Mouse (Mus musculus): ENCODE measurements at regions not wholly inside any gene's neighbourhood (a gene's known extent, or its start where the extent isn't known, plus 50 kb on each side); places are given as distances from the start of the nearest gene placed in this dataset.

GRCm38 (mm10) chr2:79510485-79511094 lies 54.0 kb upstream of the Cerkl start:
- DNase-seq (ENCODE audit: low spot score in 2 of 2), result no peak

DNA sequence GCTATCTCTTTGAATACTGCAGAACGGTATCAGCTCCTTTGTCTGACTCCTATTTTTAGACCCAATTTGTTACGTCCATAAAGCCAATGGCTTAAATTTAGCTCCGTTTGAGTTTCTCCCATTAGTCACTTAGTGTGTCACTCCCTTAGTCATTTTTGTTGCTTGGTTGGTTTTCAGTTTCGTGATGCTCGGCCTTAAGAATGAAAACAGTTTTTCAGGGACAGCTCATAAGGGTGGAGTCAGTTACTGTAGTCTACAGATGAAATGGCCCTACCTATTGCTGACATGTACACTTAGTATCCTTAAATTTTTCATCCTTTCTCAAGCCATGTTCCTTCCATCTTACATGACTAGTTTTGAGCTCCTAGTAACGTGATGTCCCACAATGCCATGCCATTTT lies 54.5 kb upstream of the Cerkl start:
- no peak for DNase-seq (ENCODE audit: low spot score in 2 of 2)

GRCm38 (mm10) chr2:79511676-79512323 lies 55.2 kb upstream of the Cerkl start:
- peak; percentile 30 to 69 for DNase-seq (ENCODE audit: low spot score in 2 of 2)

DNA sequence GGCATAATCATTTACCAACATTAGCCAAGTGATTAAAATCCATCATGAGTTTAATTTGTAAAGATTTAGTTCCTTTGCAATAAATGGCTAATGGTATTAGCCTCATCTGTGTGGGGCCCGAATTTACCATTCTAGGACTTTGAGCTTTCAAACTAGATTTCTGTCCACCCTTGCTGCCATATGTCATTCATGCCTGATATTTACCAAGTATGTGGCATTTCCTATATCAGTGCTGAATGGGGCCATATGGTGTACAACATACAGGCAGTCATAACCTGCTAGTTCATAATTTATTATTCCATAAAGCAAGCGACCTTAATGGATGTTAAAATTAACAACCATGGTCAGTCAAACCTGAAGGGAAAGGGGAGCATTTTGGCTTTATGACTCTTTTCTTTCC lies 55.8 kb upstream of the Cerkl start:
- no peak for DNase-seq (ENCODE audit: low spot score in 2 of 2)

DNA sequence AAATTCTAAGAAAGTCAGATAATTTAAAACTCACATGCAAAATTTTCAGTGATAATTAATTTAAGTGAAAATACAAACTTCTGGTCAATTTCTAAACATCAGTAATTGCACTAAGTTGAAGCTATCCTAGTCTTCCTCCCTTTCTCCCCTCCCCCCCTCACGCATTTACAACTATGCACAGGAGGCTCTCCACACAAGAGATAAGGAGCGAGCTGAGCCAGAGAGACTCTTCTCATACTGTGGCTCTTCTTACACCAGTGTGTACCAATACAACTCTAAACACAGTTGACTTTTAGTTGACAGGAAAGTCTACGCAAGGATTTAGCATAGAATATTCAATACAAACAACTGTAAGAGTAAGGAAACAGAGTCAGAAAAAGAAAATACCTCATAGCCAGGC lies 57.1 kb upstream of the Cerkl start:
- DNase-seq (ENCODE audit: low spot score in 2 of 2), result no peak

GRCm38 (mm10) chr2:79518046-79518750 lies 61.6 kb upstream of the Cerkl start:
- no peak for DNase-seq (ENCODE audit: low spot score in 2 of 2)

GRCm38 (mm10) chr2:79519799-79520449 lies 63.3 kb upstream of the Cerkl start:
- no peak for DNase-seq (ENCODE audit: low spot score in 2 of 2)

GRCm38 (mm10) chr2:79523441-79523840 lies 66.9 kb upstream of the Cerkl start:
- DNase-seq (ENCODE audit: low spot score in 2 of 2), result no peak

DNA sequence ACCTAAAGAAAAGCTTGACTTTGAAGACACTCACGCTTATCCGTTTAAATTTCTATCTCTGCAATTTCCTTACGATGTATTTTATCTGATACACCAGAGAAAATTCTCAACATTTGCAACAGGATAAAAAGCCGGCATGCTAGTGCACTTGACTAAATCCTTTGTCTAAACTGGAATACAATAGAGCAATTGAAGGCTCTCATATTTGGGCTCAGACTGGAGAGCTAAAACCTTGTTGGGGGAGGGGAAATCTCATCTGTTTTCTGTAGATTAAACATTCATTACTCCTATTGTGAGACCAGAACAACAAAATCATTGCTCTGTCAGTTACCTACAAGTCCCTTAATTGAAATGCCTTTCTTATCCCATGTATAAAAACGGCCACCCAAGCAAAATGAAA lies 70.9 kb upstream of the Cerkl start:
- no peak for DNase-seq (ENCODE audit: low spot score in 2 of 2)

- DNase-seq (ENCODE audit: low spot score in 2 of 2), result no peak
Measured at GRCm38 (mm10) chr2:79528347-79528990, 71.9 kb upstream of the Cerkl start.

DNA sequence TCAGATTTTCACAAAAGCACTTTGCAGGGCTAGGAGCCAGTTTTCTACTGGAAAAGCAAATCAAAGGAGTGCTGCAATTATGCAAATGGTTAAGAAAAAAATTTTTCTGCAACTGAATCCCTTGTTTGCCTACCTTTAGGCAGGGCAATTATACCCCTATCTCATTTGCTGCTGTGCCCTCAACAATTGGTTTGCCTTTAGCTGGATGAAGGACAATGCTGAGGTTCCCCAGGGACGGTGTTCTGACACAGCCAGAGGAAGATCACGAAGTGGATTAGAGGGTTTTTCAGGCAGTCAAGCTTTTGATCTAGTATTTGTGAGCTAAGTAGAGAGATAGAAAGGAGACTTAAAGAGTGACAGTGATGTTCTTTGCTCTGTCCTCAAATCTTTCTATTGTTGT lies 72.6 kb upstream of the Cerkl start:
- DNase-seq (ENCODE audit: low spot score in 2 of 2), result no peak

DNA sequence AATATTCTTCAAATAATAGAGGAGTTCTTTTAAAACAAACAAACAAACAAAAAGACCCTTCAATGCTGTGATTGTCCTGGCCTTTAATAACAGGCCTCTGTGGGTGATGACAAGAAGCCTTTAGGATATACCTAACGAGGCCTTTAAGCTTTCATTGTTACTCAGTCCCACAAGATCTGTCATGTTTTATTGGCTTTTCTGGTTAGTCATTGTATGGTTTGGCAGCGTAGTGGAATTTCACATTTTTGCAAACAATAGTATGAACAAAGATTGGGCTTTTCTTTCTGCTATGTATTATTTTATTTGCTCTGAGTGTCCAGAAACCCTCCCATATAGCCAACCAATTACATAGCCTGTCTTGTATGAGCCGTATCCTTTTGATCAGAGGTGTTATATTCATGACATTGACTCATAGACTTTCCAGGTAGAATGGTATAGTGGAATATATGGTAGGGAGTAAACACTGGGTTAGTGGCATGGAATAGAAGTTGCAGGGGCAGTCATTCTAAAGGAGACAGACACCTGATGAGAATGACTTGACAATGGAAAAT lies 76.1 kb upstream of the Cerkl start:
- no peak for DNase-seq (ENCODE audit: low spot score in 2 of 2)

DNA sequence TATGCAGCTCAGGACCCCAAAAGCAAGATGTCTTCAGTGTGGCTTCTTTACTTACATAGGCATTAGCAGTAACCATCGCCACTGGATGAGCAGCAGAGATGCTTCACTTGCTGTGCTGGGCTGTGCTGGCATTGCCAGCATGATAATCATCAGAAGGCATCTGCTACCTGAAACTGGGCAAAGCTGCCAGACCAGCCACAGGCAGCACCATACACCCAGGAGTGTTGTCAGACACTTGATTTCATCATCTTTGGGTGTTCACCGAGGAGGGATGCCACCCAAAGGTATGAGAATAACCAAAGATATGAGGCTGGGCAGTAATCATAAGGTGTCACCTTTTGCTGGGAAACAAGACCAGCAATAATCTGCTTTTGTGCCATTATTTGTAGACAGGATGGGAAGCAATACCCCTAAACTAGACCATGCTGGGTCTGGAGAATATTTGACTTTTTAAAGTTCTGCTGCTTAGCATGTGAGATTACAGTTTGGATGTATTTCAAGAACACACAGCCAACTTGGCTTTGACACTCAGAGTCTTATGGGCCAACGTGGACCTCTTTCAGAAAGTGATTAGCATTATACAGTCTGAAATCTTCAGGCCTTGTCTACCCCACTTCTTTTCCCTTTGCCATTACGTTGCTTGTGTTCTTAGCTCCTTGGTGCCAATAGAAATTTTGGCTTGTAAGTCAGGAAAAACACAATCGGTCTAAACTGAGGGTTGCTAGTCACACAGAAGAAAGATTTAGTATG lies 80.7 kb upstream of the Cerkl start:
- no peak for DNase-seq (ENCODE audit: low spot score in 2 of 2)

GRCm38 (mm10) chr2:79540384-79540783 lies 83.8 kb upstream of the Cerkl start:
- DNase-seq (ENCODE audit: low spot score in 2 of 2), result no peak

GRCm38 (mm10) chr2:79542191-79542980 lies 85.8 kb upstream of the Cerkl start:
- no peak for DNase-seq (ENCODE audit: low spot score in 2 of 2)

- no peak for DNase-seq (ENCODE audit: low spot score in 2 of 2)
Measured at GRCm38 (mm10) chr2:79543456-79543855, 86.9 kb upstream of the Cerkl start.

DNA sequence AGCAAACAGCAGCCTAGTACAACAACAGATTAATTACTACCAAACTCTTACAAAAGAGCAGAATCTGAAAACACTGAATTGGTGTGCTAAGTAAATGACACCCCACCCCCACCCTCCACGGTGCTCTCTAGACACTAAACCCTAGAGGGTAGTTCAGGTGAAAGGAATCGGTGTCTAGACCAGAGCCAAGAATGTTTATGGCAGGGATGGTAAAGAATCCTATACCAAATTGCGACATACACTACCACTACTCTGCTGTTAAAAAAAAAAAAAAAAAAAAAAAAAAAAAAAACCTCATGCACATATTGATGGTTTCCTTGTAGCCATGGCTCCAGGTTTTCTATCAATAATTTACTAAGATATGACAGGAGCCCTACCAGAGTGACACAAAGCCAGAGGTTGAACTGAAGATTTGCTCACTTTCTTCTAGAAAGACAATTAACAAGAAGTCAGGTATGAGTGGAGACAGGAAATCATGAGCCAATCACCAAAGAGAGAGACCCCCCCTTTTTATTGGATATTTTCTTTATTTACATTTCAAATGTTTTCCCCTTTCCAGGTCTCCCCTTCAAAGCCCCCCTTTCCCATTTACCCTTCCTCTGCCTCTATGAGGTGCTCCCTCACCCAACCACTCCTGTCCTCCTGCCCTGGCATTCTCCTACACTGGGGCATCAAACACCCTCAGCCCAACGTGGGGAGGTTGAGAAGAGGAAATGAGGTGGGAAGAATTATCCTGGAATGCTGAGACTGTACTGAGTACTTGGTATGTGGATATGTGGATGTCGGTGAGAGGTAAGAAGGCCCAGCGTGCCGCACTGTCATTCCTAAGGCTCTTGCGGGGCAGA lies 87.6 kb upstream of the Cerkl start:
- no peak for DNase-seq (ENCODE audit: low spot score in 2 of 2)

DNA sequence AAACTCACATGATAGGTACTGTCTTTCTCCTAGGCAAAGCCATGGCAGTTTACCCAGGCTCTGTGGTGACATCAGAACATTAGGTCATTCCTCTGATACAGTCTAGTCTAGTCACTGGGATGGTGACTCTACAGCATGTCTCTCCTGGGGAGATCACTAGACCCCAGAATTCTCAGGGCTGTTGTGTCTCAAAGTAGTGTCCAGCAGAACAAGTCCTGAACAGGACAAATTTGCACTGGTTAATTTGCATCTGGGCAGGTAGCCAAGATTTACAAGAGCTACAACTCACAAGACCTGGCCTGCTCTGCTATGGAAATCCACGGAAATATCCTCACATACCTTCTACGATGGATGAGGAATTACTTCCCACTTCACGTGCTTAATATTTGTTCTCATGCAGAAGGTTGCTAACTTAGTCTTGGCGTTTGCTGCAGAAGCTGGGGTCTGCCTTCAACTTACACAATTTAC lies 88.2 kb upstream of the Cerkl start:
- DNase-seq (ENCODE audit: low spot score in 2 of 2), result no peak

DNA sequence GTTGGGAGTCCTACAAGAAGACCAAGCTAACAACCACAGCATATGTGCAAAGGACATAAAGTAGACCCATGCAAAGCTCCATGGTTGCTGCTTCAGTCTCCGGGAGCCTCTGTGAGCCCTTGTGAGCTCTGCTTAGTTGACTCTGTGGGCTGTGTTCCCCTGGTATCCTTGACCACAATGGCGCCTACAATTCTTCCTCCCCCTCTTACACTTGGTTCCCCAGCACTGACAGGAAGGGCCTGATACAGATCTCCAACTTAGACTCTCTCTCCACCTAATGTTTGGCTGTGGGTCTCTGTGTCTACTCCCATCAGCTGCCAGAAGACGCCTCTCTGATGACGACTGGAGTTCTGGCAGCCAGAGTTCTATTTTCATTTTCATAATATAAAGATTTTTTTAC lies 88.9 kb upstream of the Itprid2 start:
- DNase-seq (ENCODE audit: low spot score in 2 of 2), result no peak
